Comparison of ENCODE assay signal across 14 mouse cellular contexts in genomic region chr9:61289713-61290112, GRCm38 (mm10).
DNase-seq lines count a peak whose midpoint lies in the region; ATAC-seq and TF ChIP-seq lines count a peak whose summit lies in the region.
"Had no signal": no experiment of that assay in that cellular context is flagged by ENCODE, and none has a peak within 500 bp of the region (broad histone marks: within the 10 kb centered on the region; RNA-seq: fewer than 3 reads in every experiment).

No protein-coding gene starts in this region.

- peak; percentile 48; the same call in 1 of the 2 replicates for ATAC-seq in limb, embryonic 15.5 days (ENCODE audit: insufficient number of reproducible peaks, low FRiP score, low TSS enrichment, low read depth)

- no peaks in the 10 kb centered on the region for H3K36me3 ChIP-seq in limb, embryonic 15.5 days
- H3K36me3 ChIP-seq: limb, embryonic 13.5 days; neural tube, embryonic 13.5 days had no signal

- H3K9ac ChIP-seq in limb, embryonic 15.5 days: no peak overlapping the region
- H3K9ac ChIP-seq: limb, embryonic 13.5 days; neural tube, embryonic 13.5 days had no signal

- H3K4me1 ChIP-seq in limb, embryonic 15.5 days: peaks cover 10% of the 10 kb centered on the region; the same call in 1 of the 2 replicates
- H3K4me1 ChIP-seq: megakaryocyte, embryonic 14.5 days had no signal

- TF ChIP-seq CTCF in left cerebral cortex, adult 2 months (IDR thresholded peaks at IDR 0.05): no peak

- H3K27me3 ChIP-seq in limb, embryonic 15.5 days: no peaks in the 10 kb centered on the region
- H3K27me3 ChIP-seq: limb, embryonic 13.5 days had no signal

- WGBS in limb, embryonic 15.5 days: 61% methylated on average over 6 of the region's 6 CpGs

- no peak overlapping the region for H3K4me2 ChIP-seq in limb, embryonic 15.5 days
- H3K4me2 ChIP-seq: limb, embryonic 13.5 days; neural tube, embryonic 13.5 days had no signal

- no peaks in the 10 kb centered on the region for H3K9me3 ChIP-seq in limb, embryonic 15.5 days
- H3K9me3 ChIP-seq: limb, embryonic 13.5 days had no signal

- DNase-seq in adrenal gland, postnatal 10 days: peak; percentile 53
- no peak for DNase-seq in adrenal gland, postnatal 4 days (ENCODE audit: low spot score in 2 of 2)
- DNase-seq in urinary bladder, postnatal 14 days (ENCODE audit: low spot score): peak; percentile 61
- no peak for DNase-seq in urinary bladder, adult 2 months (ENCODE audit: low spot score)
- no peak for DNase-seq in left cerebral cortex, adult 2 months (ENCODE audit: extremely low spot score in 1 of 2, low spot score in 2 of 2)
- DNase-seq in left cerebral cortex, postnatal 4 days: no peak
- DNase-seq in urinary bladder, postnatal 25 days (ENCODE audit: low spot score): no peak
- DNase-seq: B cell, adult 2 months; cerebellum, postnatal 10 days; gastrocnemius, postnatal 14 days had no signal

- no peak overlapping the region for H3K4me3 ChIP-seq in limb, embryonic 15.5 days
- no peak overlapping the region for H3K4me3 ChIP-seq in left cerebral cortex, adult 2 months
- H3K4me3 ChIP-seq: limb, embryonic 13.5 days; megakaryocyte, embryonic 14.5 days; neural tube, embryonic 13.5 days had no signal

- intact Hi-C loops in left cerebral cortex, adult 2 months (cut with DNase I): loop anchor here (5.0 kb wide), 1 partner anchor 58 kb away; no protein-coding TSS in a partner anchor
- intact Hi-C loops in left cerebral cortex, postnatal 4 days (cut with DNase I): no loop called here

- H3K27ac ChIP-seq in limb, embryonic 15.5 days: no peak overlapping the region
- H3K27ac ChIP-seq in left cerebral cortex, adult 2 months: no peak overlapping the region
- H3K27ac ChIP-seq: limb, embryonic 13.5 days; neural tube, embryonic 13.5 days had no signal

Comparison
In these comparisons a context has a peak if more than half of its experiments do, and no peak if none do; other contexts are left out.
1. DNase-seq: peak in adrenal gland, postnatal 10 days (single experiment) and urinary bladder, postnatal 14 days (single experiment); none in adrenal gland, postnatal 4 days (0 of 2), urinary bladder, adult 2 months (single experiment), left cerebral cortex, adult 2 months (0 of 2), left cerebral cortex, postnatal 4 days (single experiment) and urinary bladder, postnatal 25 days (single experiment).